Mouse (Mus musculus) lung, adult 2 months (tissue): ENCODE data around the gene Psrc1. TPM values are rescaled to one million over a fixed set of nuclear protein-coding genes. Genes with fewer than 3 reads are reported as not detected.

Experiments
- DNase-seq: peaks from one replicate; pipeline ENCODE4 v3.0.0; 2022
- H3K4me1 ChIP-seq: fragments of 200-500 bp; 2 replicates; pipeline ENCODE4 v1.6.1; 2011; ENCODE audit warnings: low read length; ENCODE audit not compliant: control insufficient read depth, insufficient read depth
- H3K4me3 ChIP-seq: fragments of 200-500 bp; replicated peaks from 2 replicates; pipeline ENCODE3; 2011; ENCODE audit warnings: low read depth, mild to moderate bottlenecking, control low read depth, low read length; ENCODE audit errors: extremely low read depth
- CTCF ChIP-seq: fragments of 200-500 bp; IDR thresholded peaks from 2 replicates; pipeline ENCODE4 v1.5.1; 2011; ENCODE audit warnings: mild to moderate bottlenecking, low read length, control low read depth; ENCODE audit not compliant: insufficient read depth
- POLR2A ChIP-seq: fragments of 200-500 bp; IDR thresholded peaks from 2 replicates; pipeline ENCODE4 v1.6.1; 2011; ENCODE audit warnings: low read depth, mild to moderate bottlenecking, control low read depth, low read length, borderline replicate concordance; ENCODE audit errors: extremely low read depth
- WGBS: fragments of 180-500 bp; shearing (Covaris S2); methylation state at CpG from one replicate; pipeline ENCODE4 v1.1.7; 2018; 5-methylcytosine and 5-hydroxymethylcytosine counted together
- polyA plus RNA-seq: library from polyadenylated mRNA; depleted of rRNA; stranded (reverse); fragments of >200 nt; gene quantifications from 2 replicates; pipeline ENCODE4 v1.2.3, GENCODE M21; 2012

Gene Psrc1
- polyA plus RNA-seq, 1 experiment = 2.3 TPM

- H3K4me1 ChIP-seq = peaks cover 5% of the 10 kb centered on the region
- DNase-seq = no peak
- WGBS = 60% methylated on average over 14 of the region's 14 CpGs
- no peak overlapping the region for H3K4me3 ChIP-seq
- TF ChIP-seq POLR2A (no peak), CTCF (no peak)
These were observed 1.4 kb upstream of the Psrc1 start for GRCm38 (mm10) chr3:108381945-108382875.

GRCm38 (mm10) chr3:108384425-108384824 is 786 bp downstream of the Psrc1 start:
- WGBS = 38% methylated on average over 2 of the region's 2 CpGs
- DNase-seq = no peak
- Histone ChIP-seq H3K4me3 (no peak overlapping the region), H3K4me1 (peaks cover 7% of the 10 kb centered on the region)
- no peak for TF ChIP-seq POLR2A
- TF ChIP-seq CTCF = no peak

GRCm38 (mm10) chr3:108386186-108386585 is 2.5 kb downstream of the Psrc1 start:
- WGBS = 64% methylated on average over 10 of the region's 10 CpGs
- TF ChIP-seq POLR2A (no peak), CTCF (no peak)
- H3K4me1 ChIP-seq = peaks cover 7% of the 10 kb centered on the region
- no peak overlapping the region for H3K4me3 ChIP-seq
- DNase-seq = no peak

- DNase-seq = peak; percentile 96
- no peak for TF ChIP-seq POLR2A
- TF ChIP-seq CTCF = peak; percentile 93
- Histone ChIP-seq H3K4me1 (peaks cover 3% of the 10 kb centered on the region), H3K4me3 (no peak overlapping the region)
- WGBS = 0% methylated on average over 5 of the region's 5 CpGs
These were observed 5.5 kb downstream of the Psrc1 start for GRCm38 (mm10) chr3:108389111-108389545.

DNA sequence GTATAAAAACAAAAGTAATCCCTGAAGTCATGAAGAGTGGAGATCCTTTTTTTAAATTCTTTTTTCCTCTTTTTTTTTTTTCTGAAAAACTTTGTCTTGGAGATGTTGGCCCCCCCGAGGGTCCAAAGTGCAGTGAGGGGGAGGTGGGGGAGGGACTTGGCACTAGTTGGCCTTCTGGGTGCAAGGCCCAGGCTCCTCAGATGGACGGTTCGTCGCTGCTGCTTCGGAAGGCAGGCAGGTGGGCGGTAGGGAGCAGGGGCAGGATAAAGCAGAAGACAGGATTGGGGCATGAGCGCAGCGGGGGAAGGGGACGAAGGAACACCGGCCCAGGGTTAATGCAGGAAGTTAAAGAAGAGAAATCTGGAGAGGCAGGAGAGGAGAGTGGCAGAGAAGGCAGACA is 8.7 kb downstream of the Psrc1 start:
- Histone ChIP-seq H3K4me3 (no peak overlapping the region), H3K4me1 (peaks cover 2% of the 10 kb centered on the region; the same call in 1 of the 2 replicates)
- 39% methylated on average over 10 of the region's 10 CpGs for whole genome bisulfite sequencing
- no peak for DNase-seq
- TF ChIP-seq CTCF (no peak), POLR2A (no peak)

GRCm38 (mm10) chr3:108392793-108393192 is 9.2 kb downstream of the Psrc1 start:
- WGBS = 68% methylated on average over 15 of the region's 15 CpGs

DNA sequence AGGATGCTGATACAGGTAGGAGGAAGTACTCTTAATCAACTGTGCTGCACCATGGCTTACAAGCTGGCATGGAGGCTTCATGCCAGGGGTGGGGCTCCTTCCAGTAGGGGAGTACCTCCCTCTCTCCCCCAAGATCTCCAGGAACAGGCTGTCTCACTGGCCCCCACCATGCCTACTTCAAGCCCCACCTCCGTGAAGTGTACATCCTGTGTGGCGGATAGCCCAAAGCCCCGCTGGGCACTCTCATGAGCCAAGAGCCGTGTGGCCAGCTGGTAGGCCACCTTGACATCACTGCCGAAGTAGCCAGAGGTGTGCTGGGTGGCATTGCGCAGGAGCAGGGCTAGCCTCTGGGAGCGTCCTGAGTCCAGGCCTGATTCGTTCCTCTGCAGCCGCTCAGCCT is 14.6 kb downstream of the Psrc1 start:
- DNase-seq = no peak
- no peak for TF ChIP-seq POLR2A
- TF ChIP-seq CTCF = no peak
- no peak overlapping the region for H3K4me3 ChIP-seq
- H3K4me1 ChIP-seq = no peaks in the 10 kb centered on the region
- 84% methylated on average over 9 of the region's 9 CpGs for WGBS

More at GRCm38 (mm10) chr3:108392793-108393192, 9.2 kb downstream of the Psrc1 start:
- Histone ChIP-seq H3K4me3 (no peak overlapping the region), H3K4me1 (peaks cover 2% of the 10 kb centered on the region; the same call in 1 of the 2 replicates)
- TF ChIP-seq POLR2A (no peak), CTCF (no peak)
- no peak for DNase-seq

- Histone ChIP-seq H3K4me3 (no peak overlapping the region), H3K4me1 (no peaks in the 10 kb centered on the region)
- TF ChIP-seq CTCF (no peak), POLR2A (no peak)
- no peak for DNase-seq
- 80% methylated on average over 5 of the region's 5 CpGs for WGBS
These were observed 16.8 kb downstream of the Psrc1 start for GRCm38 (mm10) chr3:108400442-108400841.

GRCm38 (mm10) chr3:108401692-108402527 is 18.3 kb downstream of the Psrc1 start:
- peak; percentile 70 for TF ChIP-seq CTCF
- no peak for TF ChIP-seq POLR2A
- no peaks in the 10 kb centered on the region for H3K4me1 ChIP-seq
- peak; percentile 82 for DNase-seq
- WGBS = 33% methylated on average over 22 of the region's 22 CpGs
- no peak overlapping the region for H3K4me3 ChIP-seq

DNA sequence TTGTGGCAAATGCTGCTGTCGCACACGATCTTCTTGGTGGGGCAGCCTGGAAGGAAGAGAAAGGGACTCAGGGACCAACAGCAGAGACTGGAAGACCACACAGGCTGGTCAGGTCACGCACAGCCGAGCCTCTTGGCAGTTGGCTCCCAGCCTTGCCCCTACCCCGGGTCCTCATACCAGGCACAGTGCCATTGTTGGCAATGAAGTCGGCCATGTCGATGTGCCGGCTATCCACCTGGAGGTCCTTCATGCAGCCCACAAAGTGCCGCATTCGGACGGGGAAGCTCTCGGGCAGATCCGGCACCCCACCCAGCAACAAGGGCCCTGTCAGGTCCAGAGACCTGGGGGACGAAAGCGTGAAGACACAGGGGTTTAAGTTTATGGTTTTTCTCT is 18.9 kb downstream of the Psrc1 start:
- no peak overlapping the region for H3K4me3 ChIP-seq
- 82% methylated on average over 15 of the region's 15 CpGs for WGBS
- H3K4me1 ChIP-seq = no peaks in the 10 kb centered on the region
- DNase-seq = no peak
- no peak for TF ChIP-seq CTCF
- TF ChIP-seq POLR2A = no peak
